Mouse (Mus musculus) B cell, adult (primary cell): ENCODE data around the gene Pus10. TPM values are rescaled to one million over a fixed set of nuclear protein-coding genes. Genes with fewer than 3 reads are reported as not detected.

Experiments
- total RNA-seq: library from RNA; stranded (reverse); gene quantifications from 4 replicates; pipeline ENCODE4 v1.2.4, GENCODE M21; 2023; ENCODE audit not compliant: inconsistent age

The Pus10 gene
- total RNA-seq, result 25.6 to 34.9 TPM (median 29.2 TPM) in 4 replicates

DNA sequence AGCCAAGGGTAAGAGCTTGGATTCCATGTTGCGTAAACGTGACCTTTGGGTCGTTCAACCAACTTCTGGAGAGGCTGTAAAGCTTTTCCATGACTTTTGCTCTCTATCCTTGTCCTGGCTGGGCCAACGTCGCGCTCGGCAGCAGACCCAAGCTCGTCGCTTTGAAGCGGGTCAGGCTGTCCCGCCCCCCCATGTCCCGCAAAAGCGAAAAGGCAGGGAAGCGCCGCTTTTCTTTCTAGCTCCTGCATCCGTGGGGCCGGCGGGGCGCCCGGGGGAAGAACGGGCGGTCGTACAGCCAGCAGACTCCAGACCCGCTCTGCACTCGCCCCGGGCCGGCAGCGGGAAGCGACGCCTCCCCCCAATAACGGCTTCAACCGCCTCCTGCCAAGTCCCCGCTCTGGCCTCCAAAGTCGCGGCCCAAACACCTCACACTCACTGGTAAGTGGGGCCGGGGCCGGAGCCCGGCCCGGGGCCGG, at the start of gene Pus10:
Pus10 (plus strand) TSS at position 364 of the 476 bp plus-strand sequence.

DNA sequence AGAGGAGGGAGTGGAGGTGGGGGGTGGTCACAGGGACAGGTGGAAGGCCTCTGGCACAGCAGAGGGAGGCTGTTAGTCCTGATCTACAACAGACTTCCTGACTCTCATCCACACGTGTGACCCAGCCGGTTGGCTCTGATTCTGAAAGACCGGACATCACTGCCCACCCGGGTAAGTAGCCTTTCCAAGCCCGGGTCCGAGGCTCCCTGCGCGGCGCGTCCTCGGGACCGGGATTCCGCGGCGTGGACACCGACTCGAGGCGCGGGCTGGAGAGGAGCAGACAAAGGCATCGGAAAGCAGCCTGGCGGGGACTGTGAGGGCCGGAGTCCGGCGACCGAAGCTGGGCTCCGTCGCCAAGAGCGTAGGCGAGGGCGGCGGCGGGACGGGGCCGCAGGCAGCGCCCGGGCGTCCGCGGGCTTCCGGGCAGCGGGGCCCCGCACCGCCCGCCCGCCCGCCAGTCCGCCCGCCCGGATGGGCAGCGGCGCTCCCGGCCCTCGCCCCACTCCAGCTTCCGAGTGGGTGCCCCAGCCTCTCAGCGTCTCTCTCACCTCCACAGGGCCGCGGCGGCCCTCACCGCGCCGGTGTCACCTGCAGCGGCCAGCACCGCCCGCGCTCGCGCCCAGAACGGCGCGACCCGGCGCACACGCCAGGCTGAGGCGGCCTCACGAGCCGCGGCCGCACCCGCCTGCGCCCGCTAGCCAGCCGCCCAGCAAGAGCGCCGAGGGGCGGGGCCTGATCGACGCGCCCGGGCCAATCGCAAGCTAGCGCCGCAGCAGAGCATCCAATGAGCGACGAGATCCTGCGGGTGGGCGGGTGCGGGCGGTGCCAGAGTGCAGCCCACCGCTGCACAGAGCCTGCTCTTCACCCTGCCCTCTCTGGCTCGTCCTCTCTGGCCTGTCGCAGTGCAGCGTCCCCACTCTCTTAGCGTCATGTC, 32.3 kb upstream of the Pus10 start, which contains the start of gene 0610010F05Rik:
0610010F05Rik (minus strand) TSS at position 695 of the 934 bp plus-strand sequence.

DNA sequence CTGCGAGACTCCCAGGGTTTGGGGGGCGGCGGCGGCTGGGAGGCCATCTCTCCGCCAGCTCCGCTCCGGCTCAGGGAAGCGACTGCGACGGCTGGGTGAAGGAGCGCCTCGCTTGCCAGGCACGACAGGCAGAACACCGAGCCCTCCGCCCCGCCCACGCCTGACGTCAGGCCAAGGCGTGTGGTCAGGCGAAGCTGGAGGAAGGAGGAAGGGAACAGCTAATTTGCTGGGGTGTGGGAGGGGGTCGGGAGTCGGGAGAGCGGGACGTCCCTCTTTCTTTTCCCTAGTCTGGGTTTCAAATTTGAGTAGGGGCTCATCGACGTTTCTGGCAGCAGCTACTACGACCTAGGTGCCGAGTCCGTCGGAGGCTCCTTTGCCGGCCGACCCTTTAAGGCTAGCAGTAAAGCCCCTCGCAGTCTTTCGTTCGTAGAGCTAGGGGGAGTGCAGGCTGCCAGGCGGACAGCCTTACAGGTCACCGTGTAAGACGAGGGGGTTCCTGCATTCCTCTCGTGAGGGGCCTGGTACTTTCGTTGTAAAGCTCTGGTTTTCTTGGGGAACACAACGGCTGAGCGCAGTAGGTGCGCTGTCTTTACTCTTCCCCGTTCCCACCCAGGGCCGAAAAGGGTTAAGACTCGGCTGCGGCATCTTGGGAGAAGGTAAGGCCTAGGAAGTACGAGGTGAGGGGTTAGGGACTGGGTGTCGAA, 476 bp downstream of the Pus10 start, which contains the start of gene Pex13:
Pex13 (minus strand) TSS at position 162 of the 704 bp plus-strand sequence.

DNA sequence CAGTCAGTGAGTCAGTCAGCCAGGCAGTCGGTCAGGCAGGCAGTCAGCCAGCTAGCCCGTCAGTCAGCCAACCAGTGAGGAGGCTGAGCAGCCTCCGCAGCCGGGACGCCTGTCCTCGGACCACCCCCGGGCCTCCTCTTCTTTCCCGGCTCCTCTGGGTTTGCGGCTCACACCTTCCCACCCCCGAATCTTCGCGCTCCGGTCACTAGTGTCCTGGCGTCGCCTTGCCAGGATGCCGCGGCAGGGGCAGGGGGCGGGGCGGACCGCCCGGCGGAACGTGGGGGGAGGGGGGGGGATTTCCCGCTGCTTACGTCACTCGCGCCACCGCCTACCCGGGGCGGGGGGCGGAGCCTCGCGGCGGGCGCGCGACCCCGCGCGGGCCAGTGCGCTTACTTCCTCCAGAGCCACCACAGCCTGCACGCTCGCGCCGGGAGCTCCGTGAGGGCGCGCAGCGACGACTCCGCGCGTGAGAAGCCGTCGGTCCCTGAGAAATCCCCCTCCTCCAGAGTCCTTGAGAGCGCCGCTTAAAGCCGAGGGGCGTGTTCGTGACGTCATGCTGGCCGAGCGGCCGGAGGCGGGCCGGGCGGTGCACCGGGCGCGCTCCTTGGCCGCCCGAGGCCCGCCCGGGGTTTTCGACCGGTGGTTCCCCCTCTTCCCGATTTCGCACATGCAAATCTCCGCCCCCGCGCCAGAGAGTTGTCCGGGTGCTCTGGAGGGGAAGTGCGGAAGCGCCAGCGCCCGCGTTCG, 105.5 kb downstream of the Pus10 start, which contains the start of gene Rel:
Rel (minus strand) TSS at position 211 of the 747 bp plus-strand sequence.

Other genes starting within 250 kb of the Pus10 start
- gene Ahsa2, start 167.6 kb upstream of the Pus10 start, total RNA-seq, result 42.7 to 58.1 TPM (median 48.3 TPM) in 4 replicates
- gene 1700093K21Rik, start 144.5 kb upstream of the Pus10 start, total RNA-seq, result not detected in 4 replicates
- gene 0610010F05Rik, start 32.0 kb upstream of the Pus10 start, total RNA-seq, result 5.0 to 6.7 TPM (median 6.6 TPM) in 4 replicates
- gene Pex13, start 285 bp downstream of the Pus10 start, total RNA-seq, result 17.8 to 20.6 TPM (median 19.4 TPM) in 4 replicates
- 227 to 272 TPM (median 268 TPM) in 4 replicates for gene Rel, start 105.3 kb downstream of the Pus10 start, total RNA-seq
- 34.9 to 41.4 TPM (median 38.1 TPM) in 4 replicates for gene Papolg, start 229.6 kb downstream of the Pus10 start, total RNA-seq